20 mouse cellular contexts compared by ENCODE assay signal in the genomic region with DNA sequence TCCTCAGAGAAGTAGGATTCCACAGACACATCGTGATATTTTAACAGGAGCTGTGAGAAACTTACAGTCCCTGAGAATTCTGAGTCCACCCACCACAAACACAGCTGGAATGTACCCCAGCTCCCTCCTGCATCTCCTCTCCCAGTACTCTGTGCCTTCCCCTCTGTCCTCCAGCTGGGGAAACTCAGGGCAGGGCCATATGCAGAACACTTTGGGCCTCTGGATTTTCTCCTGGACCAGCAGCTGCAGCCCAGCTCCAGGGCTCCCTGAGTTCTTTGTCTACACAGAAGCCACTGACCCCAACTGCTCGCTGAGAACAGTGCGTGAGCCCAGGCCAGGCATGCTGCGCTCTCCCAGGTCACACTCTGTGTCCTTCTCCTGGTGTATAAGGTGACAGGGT.
A peak's percentile ranks its signal among the peaks of the same experiment; 100 is the strongest.
DNase-seq lines count a peak whose midpoint lies in the region; ATAC-seq and TF ChIP-seq lines count a peak whose summit lies in the region.
"Had no signal": no experiment of that assay in that cellular context is flagged by ENCODE, and none has a peak within 500 bp of the region (broad histone marks: within the 10 kb centered on the region; RNA-seq: fewer than 3 reads in every experiment).

No protein-coding gene starts in this region.

- ATAC-seq in kidney, postnatal 0 days (replicated peaks; ENCODE audit: low FRiP score, low read depth): no peak
- peak; percentile 26; the same call in 1 of the 2 replicates for ATAC-seq in intestine, embryonic 15.5 days
- ATAC-seq in intestine, embryonic 16.5 days: peak; percentile 26; the same call in 1 of the 2 replicates
- no peak for ATAC-seq in monocyte, adult 5-6 weeks (replicated peaks; ENCODE audit: insufficient number of reproducible peaks, low FRiP score, low TSS enrichment, poor library complexity, severe bottlenecking)
- ATAC-seq: forebrain, embryonic 14.5 days; hindbrain, embryonic 16.5 days; inflammation-experienced regulatory T-cells, adult 6 months had no signal

- peaks cover 12% of the 10 kb centered on the region; the same call in 1 of the 2 replicates for H3K36me3 ChIP-seq in heart, adult 2 months (ENCODE audit: control insufficient read depth, insufficient read depth, low read length)
- no peaks in the 10 kb centered on the region for H3K36me3 ChIP-seq in kidney, postnatal 0 days (ENCODE audit: insufficient read depth, low read length)
- no peaks in the 10 kb centered on the region for H3K36me3 ChIP-seq in intestine, embryonic 15.5 days
- H3K36me3 ChIP-seq in intestine, embryonic 16.5 days (ENCODE audit: control insufficient read depth, insufficient read depth, low read length): no peaks in the 10 kb centered on the region
- H3K36me3 ChIP-seq: embryonic facial prominence, embryonic 15.5 days; forebrain, embryonic 10.5 days; heart, embryonic 15.5 days had no signal

- intact Hi-C loops in heart, adult 2 months (cut with DNase I): no loop called here

- no peak overlapping the region for H3K4me3 ChIP-seq in heart, adult 2 months
- no peak overlapping the region for H3K4me3 ChIP-seq in kidney, postnatal 0 days (replicated peaks; ENCODE audit: low read depth, low read length)
- H3K4me3 ChIP-seq in intestine, embryonic 15.5 days (replicated peaks): no peak overlapping the region
- H3K4me3 ChIP-seq in intestine, embryonic 16.5 days (ENCODE audit: low read length): no peak overlapping the region
- H3K4me3 ChIP-seq: embryonic facial prominence, embryonic 15.5 days; erythroblast, embryonic 14.5 days; forebrain, embryonic 10.5 days; heart, embryonic 15.5 days had no signal

- H3K9me3 ChIP-seq in kidney, postnatal 0 days (replicated peaks; ENCODE audit: low read length): no peaks in the 10 kb centered on the region
- H3K9me3 ChIP-seq in intestine, embryonic 15.5 days: no peaks in the 10 kb centered on the region
- H3K9me3 ChIP-seq in intestine, embryonic 16.5 days (ENCODE audit: control insufficient read depth, low read length): no peaks in the 10 kb centered on the region
- H3K9me3 ChIP-seq: embryonic facial prominence, embryonic 15.5 days; forebrain, embryonic 10.5 days; heart, embryonic 15.5 days had no signal

- no peaks in the 10 kb centered on the region for H3K27me3 ChIP-seq in heart, adult 2 months (ENCODE audit: control insufficient read depth, insufficient read depth, low read length)
- H3K27me3 ChIP-seq in kidney, postnatal 0 days (ENCODE audit: insufficient read depth, low read length): no peaks in the 10 kb centered on the region
- H3K27me3 ChIP-seq in intestine, embryonic 15.5 days (replicated peaks): no peaks in the 10 kb centered on the region
- H3K27me3 ChIP-seq in intestine, embryonic 16.5 days (replicated peaks; ENCODE audit: control insufficient read depth, insufficient read depth, low read length): no peaks in the 10 kb centered on the region
- H3K27me3 ChIP-seq: embryonic facial prominence, embryonic 15.5 days; heart, embryonic 15.5 days had no signal

- 83% methylated on average over 4 of the region's 4 CpGs for WGBS in heart, adult 2 months
- WGBS in kidney, postnatal 0 days: 66% methylated on average over 4 of the region's 4 CpGs
- 70% methylated on average over 4 of the region's 4 CpGs for WGBS in intestine, embryonic 15.5 days
- WGBS in intestine, embryonic 16.5 days: 66% methylated on average over 4 of the region's 4 CpGs

- no peak for TF ChIP-seq CTCF in heart, adult 2 months (IDR thresholded peaks at IDR 0.05)
- no peak for TF ChIP-seq CTCF in kidney, postnatal 0 days (IDR thresholded peaks at IDR 0.05; ENCODE audit: low read depth)

- H3K27ac ChIP-seq in heart, adult 2 months: peak overlapping the region; percentile 98
- no peak overlapping the region for H3K27ac ChIP-seq in kidney, postnatal 0 days
- H3K27ac ChIP-seq in intestine, embryonic 15.5 days: peak overlapping the region; percentile 44; the same call in 1 of the 2 replicates
- peak overlapping the region; percentile 19; the same call in 1 of the 2 replicates for H3K27ac ChIP-seq in intestine, embryonic 16.5 days (ENCODE audit: low read length)
- H3K27ac ChIP-seq: embryonic facial prominence, embryonic 15.5 days; forebrain, embryonic 10.5 days; heart, embryonic 15.5 days had no signal

- H3K4me2 ChIP-seq in kidney, postnatal 0 days (ENCODE audit: low read length): no peak overlapping the region
- no peak overlapping the region for H3K4me2 ChIP-seq in intestine, embryonic 15.5 days (replicated peaks)
- no peak overlapping the region for H3K4me2 ChIP-seq in intestine, embryonic 16.5 days (ENCODE audit: low read depth, low read length)
- H3K4me2 ChIP-seq: embryonic facial prominence, embryonic 15.5 days; heart, embryonic 15.5 days had no signal

- no peak for DNase-seq in heart, adult 2 months
- no peak for DNase-seq in heart, adult 8-10 months (ENCODE audit: low spot score)
- peak; percentile 33 for DNase-seq in kidney, postnatal 0 days (ENCODE audit: low spot score)
- DNase-seq in kidney, postnatal 14 days: no peak
- DNase-seq: adrenal gland, adult 8-10 months; cerebellum, adult 11 months; cerebellum, adult 8-10 months; cerebellum, postnatal 14 days; embryo, embryonic 11 days; heart, postnatal 14 days had no signal

- no peaks in the 10 kb centered on the region for H3K79me2 ChIP-seq in heart, adult 2 months (replicated peaks; ENCODE audit: control insufficient read depth, insufficient read depth, low read length)

- H3K9ac ChIP-seq in heart, adult 2 months (ENCODE audit: low read depth, low read length): no peak overlapping the region
- no peak overlapping the region for H3K9ac ChIP-seq in kidney, postnatal 0 days (ENCODE audit: low read depth, low read length)
- no peak overlapping the region for H3K9ac ChIP-seq in intestine, embryonic 15.5 days
- H3K9ac ChIP-seq in intestine, embryonic 16.5 days (ENCODE audit: low read depth, low read length): no peak overlapping the region
- H3K9ac ChIP-seq: embryonic facial prominence, embryonic 15.5 days; heart, embryonic 15.5 days had no signal

- TF ChIP-seq EP300 in heart, adult 2 months (IDR thresholded peaks at IDR 0.05; ENCODE audit: insufficient read depth, low read depth, low read length): no peak

- H3K4me1 ChIP-seq in heart, adult 2 months (ENCODE audit: control insufficient read depth, insufficient read depth, low read length): peaks cover 38% of the 10 kb centered on the region
- H3K4me1 ChIP-seq in kidney, postnatal 0 days (replicated peaks; ENCODE audit: insufficient read depth, low read length): peaks cover 25% of the 10 kb centered on the region
- H3K4me1 ChIP-seq in intestine, embryonic 15.5 days (replicated peaks): peaks cover 32% of the 10 kb centered on the region; the same call in 1 of the 2 replicates
- H3K4me1 ChIP-seq in intestine, embryonic 16.5 days (ENCODE audit: control insufficient read depth, insufficient read depth, low read length): peaks cover 17% of the 10 kb centered on the region

- no peak for TF ChIP-seq POLR2A in heart, adult 2 months (IDR thresholded peaks at IDR 0.05; ENCODE audit: insufficient read depth, low read depth, low read length)

Comparison
In these comparisons a context has a peak if more than half of its experiments do, and no peak if none do; other contexts are left out.
1. ATAC-seq: peak in intestine, embryonic 15.5 days (single experiment) and intestine, embryonic 16.5 days (single experiment); none in kidney, postnatal 0 days (single experiment) and monocyte, adult 5-6 weeks (single experiment).